Mouse (Mus musculus): ENCODE results near the gene Unc13a. TPM values are rescaled to one million over a fixed set of nuclear protein-coding genes. Genes with fewer than 3 reads are reported as not detected.

Unc13a gene
- polyA plus RNA-seq, 1 experiment from 2014 or later = 16.7 TPM

Small RNA genes lying within 50 kb of the gene (microRNA-seq; reads per million reads assigned to microRNA genes)
- not detected for gene Mir6769b

Other genes starting within 250 kb of the Unc13a start
- gene Abhd8, start 208.1 kb downstream of the Unc13a start, polyA plus RNA-seq (2016; fragmentation: Nextera tagmentation; extraction: Ambion mirVana) = 121 and 128 TPM in 2 replicates
- gene Mrpl34, start 206.8 kb downstream of the Unc13a start, polyA plus RNA-seq (2016; fragmentation: Nextera tagmentation; extraction: Ambion mirVana) = 234 and 246 TPM in 2 replicates
- 189 and 194 TPM in 2 replicates for gene Dda1, start 202.6 kb downstream of the Unc13a start, polyA plus RNA-seq (2016; fragmentation: Nextera tagmentation; extraction: Ambion mirVana)
- 19.7 and 23.7 TPM in 2 replicates for gene Ano8, start 185.8 kb downstream of the Unc13a start, polyA plus RNA-seq (2016; fragmentation: Nextera tagmentation; extraction: Ambion mirVana)
- 13.6 and 16.3 TPM in 2 replicates for gene Gtpbp3, start 183.7 kb downstream of the Unc13a start, polyA plus RNA-seq (2016; fragmentation: Nextera tagmentation; extraction: Ambion mirVana)
- gene Plvap, start 160.0 kb downstream of the Unc13a start, polyA plus RNA-seq (2016; fragmentation: Nextera tagmentation; extraction: Ambion mirVana) = 41.7 and 48.7 TPM in 2 replicates
- 0.10 and 0.24 TPM in 2 replicates for gene Ccdc194, start 146.0 kb downstream of the Unc13a start, polyA plus RNA-seq (2016; fragmentation: Nextera tagmentation; extraction: Ambion mirVana)
- gene Bst2, start 134.3 kb downstream of the Unc13a start, polyA plus RNA-seq (2016; fragmentation: Nextera tagmentation; extraction: Ambion mirVana) = 13.8 and 16.4 TPM in 2 replicates
- gene Mvb12a, start 128.8 kb downstream of the Unc13a start, polyA plus RNA-seq (2016; fragmentation: Nextera tagmentation; extraction: Ambion mirVana) = 62.6 and 65.8 TPM in 2 replicates
- gene Tmem221, start 112.9 kb downstream of the Unc13a start, polyA plus RNA-seq (2016; fragmentation: Nextera tagmentation; extraction: Ambion mirVana) = 0.11 and 0.13 TPM in 2 replicates
- not detected in 2 replicates for gene Nxnl1, start 105.2 kb downstream of the Unc13a start, polyA plus RNA-seq (2016; fragmentation: Nextera tagmentation; extraction: Ambion mirVana)
- gene Slc27a1, start 102.9 kb downstream of the Unc13a start, polyA plus RNA-seq (2016; fragmentation: Nextera tagmentation; extraction: Ambion mirVana) = 46.1 and 46.5 TPM in 2 replicates
- gene Pgls, start 79.6 kb downstream of the Unc13a start, polyA plus RNA-seq (2016; fragmentation: Nextera tagmentation; extraction: Ambion mirVana) = 198 and 217 TPM in 2 replicates
- gene Fam129c, start 74.1 kb downstream of the Unc13a start, polyA plus RNA-seq (2016; fragmentation: Nextera tagmentation; extraction: Ambion mirVana) = 4.9 and 6.1 TPM in 2 replicates
- 60.9 and 67.2 TPM in 2 replicates for gene Colgalt1, start 60.8 kb downstream of the Unc13a start, polyA plus RNA-seq (2016; fragmentation: Nextera tagmentation; extraction: Ambion mirVana)
- gene Jak3, start 4.5 kb upstream of the Unc13a start, polyA plus RNA-seq (2016; fragmentation: Nextera tagmentation; extraction: Ambion mirVana) = 3.8 and 4.2 TPM in 2 replicates
- gene Insl3, start 17.5 kb upstream of the Unc13a start, polyA plus RNA-seq (2016; fragmentation: Nextera tagmentation; extraction: Ambion mirVana) = 1.2 TPM in 1 of 2 replicates, not detected in the other
- 0.54 and 0.67 TPM in 2 replicates for gene B3gnt3, start 30.0 kb upstream of the Unc13a start, polyA plus RNA-seq (2016; fragmentation: Nextera tagmentation; extraction: Ambion mirVana)
- 34.4 and 38.4 TPM in 2 replicates for gene Fcho1, start 54.0 kb upstream of the Unc13a start, polyA plus RNA-seq (2016; fragmentation: Nextera tagmentation; extraction: Ambion mirVana)
- gene Zfp709, start 210.3 kb upstream of the Unc13a start, polyA plus RNA-seq (2016; fragmentation: Nextera tagmentation; extraction: Ambion mirVana) = 6.0 TPM in 2 replicates
- 11.3 and 12.4 TPM in 2 replicates for gene Zfp882, start 236.9 kb upstream of the Unc13a start, polyA plus RNA-seq (2016; fragmentation: Nextera tagmentation; extraction: Ambion mirVana)
- 30.6 and 33.8 TPM in 2 replicates for gene Zfp617, start 236.9 kb upstream of the Unc13a start, polyA plus RNA-seq (2016; fragmentation: Nextera tagmentation; extraction: Ambion mirVana)